ENCODE assay signal across 12 mouse cellular contexts in the genomic region with DNA sequence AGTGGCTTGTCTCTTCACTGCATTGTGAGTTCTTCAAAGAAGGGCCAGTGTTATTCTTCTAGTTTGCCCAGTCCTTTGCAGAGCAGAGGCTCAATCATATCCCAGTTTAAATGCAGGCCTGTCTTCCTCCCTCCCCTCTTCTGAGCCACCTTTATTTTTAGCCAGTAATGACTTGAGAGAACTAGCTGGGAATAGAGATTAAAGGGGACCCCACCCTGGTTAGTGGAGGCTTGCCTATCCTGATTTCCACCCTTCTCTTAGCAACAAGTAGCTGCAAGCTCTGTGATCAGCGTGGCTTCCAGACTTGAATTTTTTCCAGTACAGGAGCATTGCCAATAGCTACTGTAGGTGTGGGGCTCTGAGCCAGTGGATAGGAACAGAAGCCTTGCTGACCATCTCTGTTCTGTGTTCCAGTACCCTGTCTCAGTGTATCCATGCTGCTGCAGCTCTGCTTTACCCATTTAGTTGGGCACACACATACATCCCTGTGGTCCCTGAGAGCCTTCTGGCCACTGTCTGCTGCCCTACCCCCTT. TPM values are rescaled to one million over a fixed set of nuclear protein-coding genes. Genes with fewer than 3 reads are reported as not detected.
A peak's percentile ranks its signal among the peaks of the same experiment; 100 is the strongest.
DNase-seq lines count a peak whose midpoint lies in the region; ATAC-seq and TF ChIP-seq lines count a peak whose summit lies in the region.
"Had no signal": no experiment of that assay in that cellular context is flagged by ENCODE, and none has a peak within 500 bp of the region (broad histone marks: within the 10 kb centered on the region; RNA-seq: fewer than 3 reads in every experiment).

No protein-coding gene starts in this region.

- no peak overlapping the region for H3K4me2 ChIP-seq in liver, postnatal 0 days (ENCODE audit: low read depth, low read length)
- H3K4me2 ChIP-seq: embryonic facial prominence, embryonic 15.5 days; neural tube, embryonic 15.5 days had no signal

- TF ChIP-seq CTCF in liver, postnatal 0 days (IDR thresholded peaks at IDR 0.05; ENCODE audit: low read depth) = no peak

- TF ChIP-seq EP300 in liver, postnatal 0 days (IDR thresholded peaks at IDR 0.05; ENCODE audit: low read depth) = no peak

- H3K4me3 ChIP-seq in liver, postnatal 0 days (ENCODE audit: low read depth, low read length) = no peak overlapping the region
- H3K4me3 ChIP-seq: embryonic facial prominence, embryonic 15.5 days; neural tube, embryonic 15.5 days had no signal

- H3K4me1 ChIP-seq in liver, postnatal 0 days (ENCODE audit: insufficient read depth) = peaks cover 65% of the 10 kb centered on the region
- H3K4me1 ChIP-seq: embryonic facial prominence, embryonic 15.5 days; neural tube, embryonic 15.5 days had no signal

- no peaks in the 10 kb centered on the region for H3K9me3 ChIP-seq in liver, postnatal 0 days (ENCODE audit: low read length)
- H3K9me3 ChIP-seq: embryonic facial prominence, embryonic 15.5 days; neural tube, embryonic 15.5 days had no signal

- ATAC-seq in liver, postnatal 0 days = peak; percentile 11; the same call in 1 of the 2 replicates
- ATAC-seq: forebrain, embryonic 16.5 days had no signal

- peak; percentile 49 to 63 for DNase-seq in cerebellum, postnatal 14 days
- no peak for DNase-seq in cerebellum, adult 8-10 months
- DNase-seq in c-Kit-positive CD71-positive TER-119-positive erythroid progenitor cells, embryonic 14.5 days (ENCODE audit: low spot score) = peak; percentile 40
- DNase-seq in heart, postnatal 4 days = peak; percentile 31
- no peak for DNase-seq in liver, postnatal 0 days
- DNase-seq in urinary bladder, adult 2 months (ENCODE audit: low spot score) = no peak
- no peak for DNase-seq in spleen, postnatal 14 days (ENCODE audit: low spot score in 2 of 2)
- no peak for DNase-seq in retina, embryonic 14.5 days (ENCODE audit: low spot score)
- DNase-seq: kidney, postnatal 25 days had no signal

- peak overlapping the region; percentile 12; the same call in 1 of the 2 replicates for H3K27ac ChIP-seq in liver, postnatal 0 days (ENCODE audit: low read depth)
- H3K27ac ChIP-seq: embryonic facial prominence, embryonic 15.5 days; neural tube, embryonic 15.5 days had no signal

- WGBS in liver, postnatal 0 days (ENCODE audit: insufficient replicate concordance) = 71% methylated on average over 1 of the region's 1 CpGs

- H3K36me3 ChIP-seq in liver, postnatal 0 days (replicated peaks; ENCODE audit: insufficient read depth, low read length) = peaks cover 23% of the 10 kb centered on the region; the same call in 1 of the 2 replicates
- H3K36me3 ChIP-seq: embryonic facial prominence, embryonic 15.5 days; neural tube, embryonic 15.5 days had no signal

- H3K27me3 ChIP-seq in liver, postnatal 0 days (ENCODE audit: insufficient read depth, low read length) = no peaks in the 10 kb centered on the region
- H3K27me3 ChIP-seq: embryonic facial prominence, embryonic 15.5 days; neural tube, embryonic 15.5 days had no signal

- no peak overlapping the region for H3K9ac ChIP-seq in liver, postnatal 0 days (replicated peaks)
- H3K9ac ChIP-seq: embryonic facial prominence, embryonic 15.5 days; neural tube, embryonic 15.5 days had no signal

RNA-seq across cellular contexts. Expression of gene Dennd2d, which starts 12.3 kb away (rescaled TPM):
- total RNA-seq in heart, postnatal 4 days (2021) = under 1 TPM; 0.62 to 0.65 TPM
- 7.6 and 7.7 TPM in 2 replicates for polyA plus RNA-seq in liver, postnatal 0 days (2015; fragmentation: Nextera tagmentation; extraction: Ambion mirVana)
- polyA plus RNA-seq in urinary bladder, adult 2 months (2012; rRNA removed) = 41.1 and 51.2 TPM in 2 replicates

RNA-seq across cellular contexts. Expression of gene Dram2, which starts 53.1 kb away (rescaled TPM):
- total RNA-seq in heart, postnatal 4 days (2021) = 10 to 100 TPM; 64.3 to 71.8 TPM
- polyA plus RNA-seq in liver, postnatal 0 days (2015; fragmentation: Nextera tagmentation; extraction: Ambion mirVana) = 76.4 and 79.1 TPM in 2 replicates
- polyA plus RNA-seq in urinary bladder, adult 2 months (2012; rRNA removed) = 107 and 133 TPM in 2 replicates

RNA-seq across cellular contexts. Expression of gene Cept1, which starts 53.1 kb away (rescaled TPM):
- 10 to 100 TPM; 17.0 to 17.1 TPM for total RNA-seq in heart, postnatal 4 days (2021)
- polyA plus RNA-seq in liver, postnatal 0 days (2015; fragmentation: Nextera tagmentation; extraction: Ambion mirVana) = 59.4 and 64.1 TPM in 2 replicates
- polyA plus RNA-seq in urinary bladder, adult 2 months (2012; rRNA removed) = 53.4 and 58.5 TPM in 2 replicates

Comparison
In these comparisons a context has a peak if more than half of its experiments do, and no peak if none do; other contexts are left out.
1. DNase-seq: peak in cerebellum, postnatal 14 days (2 of 2), c-Kit-positive CD71-positive TER-119-positive erythroid progenitor cells, embryonic 14.5 days (single experiment) and heart, postnatal 4 days (single experiment); none in cerebellum, adult 8-10 months (single experiment), liver, postnatal 0 days (single experiment), urinary bladder, adult 2 months (single experiment), spleen, postnatal 14 days (0 of 2) and retina, embryonic 14.5 days (single experiment).